In the genomic region with DNA sequence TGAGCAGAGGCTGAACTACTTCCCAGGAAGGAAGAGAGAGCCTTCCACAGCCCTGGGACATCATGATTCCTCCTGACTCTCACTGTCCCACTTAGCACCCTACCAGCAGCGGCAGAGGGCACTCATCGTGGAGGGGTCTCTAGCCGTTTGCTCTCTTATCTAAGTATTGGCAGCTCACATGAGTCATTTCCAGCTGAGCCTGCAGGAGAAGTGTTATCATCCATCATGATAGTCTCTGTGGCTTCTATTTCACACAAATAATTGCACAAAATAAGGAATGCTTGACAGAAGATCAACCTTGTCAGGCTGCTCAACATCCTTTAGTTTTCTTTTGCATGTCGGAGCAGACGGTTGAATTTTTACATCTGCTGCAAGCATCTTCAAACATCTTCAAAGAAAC, we compare ENCODE assay signal across 21 mouse cellular contexts. TPM values are rescaled to one million over a fixed set of nuclear protein-coding genes. Genes with fewer than 3 reads are reported as not detected.
DNase-seq lines count a peak whose midpoint lies in the region; ATAC-seq lines count a peak whose summit lies in the region.
"Had no signal": no experiment of that assay in that cellular context is flagged by ENCODE, and none has a peak within 500 bp of the region (broad histone marks: within the 10 kb centered on the region; RNA-seq: fewer than 3 reads in every experiment).

No protein-coding gene starts in this region.

- ATAC-seq in megakaryocyte, adult 5-6 weeks (ENCODE audit: poor library complexity, severe bottlenecking) = no peak
- ATAC-seq in liver, embryonic 15.5 days (ENCODE audit: insufficient read depth) = no peak
- ATAC-seq: hindbrain, embryonic 16.5 days had no signal

- intact Hi-C loops in heart, postnatal 10 days (cut with DNase I) = no loop called here
- intact Hi-C loops in left cerebral cortex, postnatal 10 days (cut with DNase I) = no loop called here

- peak overlapping the region; percentile 42 for H3K4me3 ChIP-seq in megakaryocyte, embryonic 14.5 days (replicated peaks)
- no peak overlapping the region for H3K4me3 ChIP-seq in liver, embryonic 15.5 days (replicated peaks)

- DNase-seq in heart, adult 11 months = peak; percentile 75
- no peak for DNase-seq in heart, postnatal 10 days
- DNase-seq in MEL-GATA-1-ER (ENCODE audit: extremely low read depth, low read depth) = peak; percentile 62
- DNase-seq in gastrocnemius, adult 8-10 months (ENCODE audit: low spot score in 2 of 2) = no peak
- no peak for DNase-seq in left cerebral cortex, postnatal 10 days (ENCODE audit: extremely low spot score in 1 of 2, low spot score in 2 of 2)
- DNase-seq: B cell, adult 2 months; cerebellum, adult 9-10 months; lung, postnatal 14 days had no signal

- H3K9ac ChIP-seq in liver, embryonic 15.5 days = no peak overlapping the region
- H3K9ac ChIP-seq: heart, embryonic 15.5 days had no signal

- peaks cover 47% of the 10 kb centered on the region for H3K4me1 ChIP-seq in megakaryocyte, embryonic 14.5 days
- peaks cover 28% of the 10 kb centered on the region for H3K4me1 ChIP-seq in liver, embryonic 15.5 days (replicated peaks)

- peak overlapping the region; percentile 14; the same call in 1 of the 2 replicates for H3K4me2 ChIP-seq in liver, embryonic 15.5 days

- 32% methylated on average over 5 of the region's 5 CpGs for WGBS in liver, embryonic 15.5 days (ENCODE audit: insufficient replicate concordance)

- H3K27ac ChIP-seq in liver, embryonic 15.5 days (replicated peaks) = no peak overlapping the region
- H3K27ac ChIP-seq: heart, embryonic 15.5 days had no signal

- peaks cover 69% of the 10 kb centered on the region for H3K36me3 ChIP-seq in megakaryocyte, embryonic 14.5 days (replicated peaks; ENCODE audit: low read length)
- H3K36me3 ChIP-seq in liver, embryonic 15.5 days (replicated peaks) = peaks cover 6% of the 10 kb centered on the region; the same call in 1 of the 2 replicates
- H3K36me3 ChIP-seq: heart, embryonic 15.5 days had no signal

- H3K9me3 ChIP-seq in megakaryocyte, embryonic 14.5 days = no peaks in the 10 kb centered on the region
- H3K9me3 ChIP-seq in liver, embryonic 15.5 days (replicated peaks) = no peaks in the 10 kb centered on the region
- H3K9me3 ChIP-seq: heart, embryonic 15.5 days had no signal

- H3K27me3 ChIP-seq in megakaryocyte, embryonic 14.5 days (replicated peaks) = no peaks in the 10 kb centered on the region
- H3K27me3 ChIP-seq in liver, embryonic 15.5 days = no peaks in the 10 kb centered on the region
- H3K27me3 ChIP-seq: heart, embryonic 15.5 days had no signal

RNA-seq across cellular contexts. Expression of gene Plgrkt, which starts 6.9 kb away (rescaled TPM):
- total RNA-seq in heart, postnatal 10 days (2021) = 10 to 100 TPM; 27.9 to 38.6 TPM
- polyA plus RNA-seq in megakaryocyte, embryonic 14.5 days (2012; ENCODE audit: insufficient read depth, low replicate concordance) = 39.0 and 52.8 TPM in 2 replicates
- 66.4 and 70.8 TPM in 2 replicates for total RNA-seq in megakaryocyte, adult 5-6 weeks (2015)
- 50.8 and 57.1 TPM in 2 replicates for total RNA-seq in megakaryocyte, adult 5-6 weeks (2017)
- polyA plus RNA-seq in liver, embryonic 15.5 days (2015; fragmentation: Nextera tagmentation; extraction: Ambion mirVana) = 28.9 and 29.8 TPM in 2 replicates
- total RNA-seq in gastrocnemius, adult 8-10 months (2022) = 10 to 100 TPM; 14.3 to 19.8 (median 17.8) TPM
- 10 to 100 TPM; 28.5 to 29.1 TPM for total RNA-seq in left cerebral cortex, postnatal 10 days (2021)

RNA-seq across cellular contexts. Expression of gene Cd274, which starts 7.0 kb away (rescaled TPM):
- 1 to 10 TPM; 1.7 to 2.0 TPM for total RNA-seq in heart, postnatal 10 days (2021)
- polyA plus RNA-seq in megakaryocyte, embryonic 14.5 days (2012; ENCODE audit: insufficient read depth, low replicate concordance) = 1.5 TPM in 1 of 2 replicates, not detected in the other
- 4.1 and 5.6 TPM in 2 replicates for total RNA-seq in megakaryocyte, adult 5-6 weeks (2015)
- 2.6 and 2.9 TPM in 2 replicates for total RNA-seq in megakaryocyte, adult 5-6 weeks (2017)
- 0.76 and 1.1 TPM in 2 replicates for polyA plus RNA-seq in liver, embryonic 15.5 days (2015; fragmentation: Nextera tagmentation; extraction: Ambion mirVana)
- 1 to 10 TPM in 1 of 4 experiments, under 1 TPM in 3; 0.65 to 1.1 (median 0.76) TPM for total RNA-seq in gastrocnemius, adult 8-10 months (2022)
- under 1 TPM; 0.51 to 0.99 TPM for total RNA-seq in left cerebral cortex, postnatal 10 days (2021)

RNA-seq across cellular contexts. Expression of gene Rln1, which starts 25.8 kb away (rescaled TPM):
- not detected for total RNA-seq in heart, postnatal 10 days (2021)
- not detected in 2 replicates for polyA plus RNA-seq in megakaryocyte, embryonic 14.5 days (2012; ENCODE audit: insufficient read depth, low replicate concordance)
- total RNA-seq in megakaryocyte, adult 5-6 weeks (2015) = not detected in 2 replicates
- total RNA-seq in megakaryocyte, adult 5-6 weeks (2017) = not detected in 2 replicates
- polyA plus RNA-seq in liver, embryonic 15.5 days (2015; fragmentation: Nextera tagmentation; extraction: Ambion mirVana) = not detected in 2 replicates
- total RNA-seq in gastrocnemius, adult 8-10 months (2022) = not detected
- total RNA-seq in left cerebral cortex, postnatal 10 days (2021) = 1 to 10 TPM; 2.0 to 2.6 TPM
- total RNA-seq: liver, adult 2 months had no signal
- polyA plus RNA-seq: gonadal fat pad, adult 2 months; kidney, embryonic 14.5 days; large intestine, adult 2 months; liver, adult 2 months; stomach, embryonic 14.5 days had no signal

RNA-seq across cellular contexts. Expression of gene Insl6, which starts 35.1 kb away (rescaled TPM):
- total RNA-seq in heart, postnatal 10 days (2021) = under 1 TPM in 1 of 2 experiments, not detected in 1; 0.38 TPM
- polyA plus RNA-seq in megakaryocyte, embryonic 14.5 days (2012; ENCODE audit: insufficient read depth, low replicate concordance) = 0.97 TPM in 1 of 2 replicates, not detected in the other
- total RNA-seq in megakaryocyte, adult 5-6 weeks (2015) = not detected in 2 replicates
- total RNA-seq in megakaryocyte, adult 5-6 weeks (2017) = 0.81 TPM in 1 of 2 replicates, not detected in the other
- polyA plus RNA-seq in liver, embryonic 15.5 days (2015; fragmentation: Nextera tagmentation; extraction: Ambion mirVana) = 0.46 and 0.76 TPM in 2 replicates
- not detected for total RNA-seq in gastrocnemius, adult 8-10 months (2022)
- under 1 TPM in 1 of 2 experiments, not detected in 1; 0.53 TPM for total RNA-seq in left cerebral cortex, postnatal 10 days (2021)

RNA-seq across cellular contexts. Expression of gene Pdcd1lg2, which starts 50.5 kb away (rescaled TPM):
- not detected for total RNA-seq in heart, postnatal 10 days (2021)
- not detected in 2 replicates for polyA plus RNA-seq in megakaryocyte, embryonic 14.5 days (2012; ENCODE audit: insufficient read depth, low replicate concordance)
- 0.75 TPM in 1 of 2 replicates, not detected in the other for total RNA-seq in megakaryocyte, adult 5-6 weeks (2015)
- 0.44 and 1.8 TPM in 2 replicates for total RNA-seq in megakaryocyte, adult 5-6 weeks (2017)
- not detected in 2 replicates for polyA plus RNA-seq in liver, embryonic 15.5 days (2015; fragmentation: Nextera tagmentation; extraction: Ambion mirVana)
- not detected for total RNA-seq in gastrocnemius, adult 8-10 months (2022)
- not detected for total RNA-seq in left cerebral cortex, postnatal 10 days (2021)
- total RNA-seq: layer of hippocampus, postnatal 25 days had no signal
- polyA plus RNA-seq: cortical plate, adult 2 months; forebrain, embryonic 11.5 days; gonadal fat pad, adult 2 months; heart, embryonic 15.5 days; kidney, embryonic 14.5 days; stomach, embryonic 14.5 days had no signal

Comparison
In these comparisons a context has a peak if more than half of its experiments do, and no peak if none do; other contexts are left out.
1. DNase-seq: peak in heart, adult 11 months (single experiment) and MEL-GATA-1-ER (single experiment); none in heart, postnatal 10 days (0 of 2), gastrocnemius, adult 8-10 months (0 of 2) and left cerebral cortex, postnatal 10 days (0 of 2).